Mouse (Mus musculus) embryonic facial prominence, embryonic 13.5 days (tissue): Measurements from ENCODE around the gene Them5. TPM values are rescaled to one million over a fixed set of nuclear protein-coding genes. Genes with fewer than 3 reads are reported as not detected.

Experiments
- ATAC-seq: fragments of 200-750 bp; cut with Nextera tagmentation; 2 replicates; pipeline ENCODE4 v1.8.0; 2017; ENCODE audit warnings: low read depth; ENCODE audit not compliant: insufficient number of reproducible peaks, insufficient read depth, low FRiP score, low TSS enrichment
- H3K27ac ChIP-seq: fragments of 300-500 bp; sonication (generic); 2 replicates; pipeline ENCODE4 v1.5.1; 2015; ENCODE audit warnings: moderate library complexity, mild to moderate bottlenecking, inconsistent platforms
- H3K27me3 ChIP-seq: fragments of 300-500 bp; sonication (generic); 2 replicates; pipeline ENCODE4 v1.6.1; 2015; ENCODE audit warnings: mild to moderate bottlenecking, inconsistent platforms
- H3K36me3 ChIP-seq: fragments of 300-500 bp; sonication (generic); 2 replicates; pipeline ENCODE4 v1.6.1; 2015; ENCODE audit warnings: mild to moderate bottlenecking, inconsistent platforms
- H3K4me1 ChIP-seq: fragments of 300-500 bp; sonication (generic); 2 replicates; pipeline ENCODE4 v1.6.1; 2015; ENCODE audit warnings: inconsistent platforms
- H3K4me2 ChIP-seq: fragments of 300-500 bp; sonication (generic); 2 replicates; pipeline ENCODE4 v1.6.1; 2015; ENCODE audit warnings: moderate library complexity, mild to moderate bottlenecking, inconsistent platforms
- H3K4me3 ChIP-seq: fragments of 300-500 bp; sonication (generic); 2 replicates; pipeline ENCODE4 v1.5.1; 2015; ENCODE audit warnings: mild to moderate bottlenecking, inconsistent platforms
- H3K9ac ChIP-seq: fragments of 300-500 bp; sonication (generic); 2 replicates; pipeline ENCODE4 v1.6.1; 2015; ENCODE audit warnings: mild to moderate bottlenecking, inconsistent platforms
- H3K9me3 ChIP-seq: fragments of 300-500 bp; sonication (generic); 2 replicates; pipeline ENCODE4 v1.6.1; 2016; ENCODE audit warnings: inconsistent platforms
- WGBS: fragments of 180-500 bp; shearing (Covaris S2); methylation state at CpG from one replicate; pipeline ENCODE4 v1.1.7; 2015; ENCODE audit warnings: mixed read lengths; 5-methylcytosine and 5-hydroxymethylcytosine counted together
- polyA plus RNA-seq: library from polyadenylated mRNA; unstranded; fragments of >200 nt; fragmentation: Nextera tagmentation; extraction: Ambion mirVana; gene quantifications from 2 replicates; pipeline ENCODE4 v1.2.1, GENCODE M21; 2015

The Them5 gene
- polyA plus RNA-seq, 1 experiment from 2014 or later: 9.2 TPM

- Histone ChIP-seq H3K4me3 (no peak overlapping the region), H3K4me1 (0 out of 2 replicates have a peak, but pooled peaks cover 5% of the 10 kb centered on the region), H3K4me2 (no peak overlapping the region), H3K36me3 (no peaks in the 10 kb centered on the region), H3K27ac (no peak overlapping the region), H3K27me3 (no peaks in the 10 kb centered on the region), H3K9me3 (no peaks in the 10 kb centered on the region), H3K9ac (no peak overlapping the region)
- ATAC-seq: no peak
- WGBS: 67% methylated on average over 3 of the region's 3 CpGs
Measured at GRCm38 (mm10) chr3:94344897-94345296, 3.0 kb downstream of the Them5 start.

DNA sequence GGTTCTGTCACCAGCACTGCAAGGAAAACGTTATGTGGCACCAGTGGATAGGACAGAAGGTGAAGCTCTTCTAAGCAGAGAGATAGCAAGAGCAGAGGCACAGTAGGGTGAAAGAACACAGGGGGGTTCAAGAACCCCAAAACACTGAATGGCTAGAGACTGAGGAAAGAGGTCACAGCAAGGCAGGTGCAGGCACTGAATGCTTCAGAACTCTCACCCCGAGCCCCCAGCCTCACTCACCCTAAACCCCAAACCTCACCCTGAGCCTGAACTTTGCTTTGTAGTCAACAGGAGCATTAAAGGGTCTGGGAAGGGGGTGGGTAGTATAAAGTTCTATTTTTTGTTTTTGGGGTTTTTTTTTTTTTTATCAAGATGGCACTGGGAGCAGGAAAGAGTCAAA lies 6.2 kb downstream of the Them5 start:
- WGBS: 78% methylated on average over 2 of the region's 2 CpGs
- no peaks in the 10 kb centered on the region for H3K9me3 ChIP-seq
- no peak overlapping the region for H3K4me3 ChIP-seq
- no peaks in the 10 kb centered on the region for H3K27me3 ChIP-seq
- no peaks in the 10 kb centered on the region for H3K4me1 ChIP-seq
- H3K9ac ChIP-seq: no peak overlapping the region
- H3K36me3 ChIP-seq: no peaks in the 10 kb centered on the region
- H3K4me2 ChIP-seq: no peak overlapping the region
- ATAC-seq: no peak
- no peak overlapping the region for H3K27ac ChIP-seq

DNA sequence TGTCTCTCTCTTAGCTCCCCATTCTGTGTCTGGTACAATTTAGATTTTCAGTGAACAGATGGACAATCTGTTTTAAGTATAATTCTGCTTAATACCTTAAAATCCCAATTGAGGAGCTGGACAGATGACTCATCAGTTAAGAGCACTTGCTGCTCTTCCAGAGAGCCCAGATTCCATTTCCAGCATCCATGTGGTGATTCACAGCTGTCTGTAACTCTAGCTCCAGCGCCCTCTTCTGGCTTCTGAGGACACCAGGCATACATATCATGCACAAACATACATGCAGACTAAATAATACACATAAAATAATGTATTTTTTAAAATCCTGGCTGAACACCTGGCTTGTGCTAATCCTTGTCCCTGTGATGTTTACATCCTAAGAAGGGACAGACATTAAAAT lies 18.9 kb downstream of the Them5 start:
- ATAC-seq: no peak
- Histone ChIP-seq H3K9me3 (no peaks in the 10 kb centered on the region), H3K27ac (no peak overlapping the region), H3K9ac (no peak overlapping the region), H3K4me3 (no peak overlapping the region), H3K4me2 (no peak overlapping the region), H3K4me1 (peaks cover 7% of the 10 kb centered on the region; the same call in 1 of the 2 replicates), H3K36me3 (no peaks in the 10 kb centered on the region), H3K27me3 (peaks cover 43% of the 10 kb centered on the region)
- WGBS: 6% methylated on average over 1 of the region's 1 CpGs

GRCm38 (mm10) chr3:94362138-94362537 lies 20.2 kb downstream of the Them5 start, which contains the start of gene C2cd4d:
Gene C2cd4d, plus strand, starts transcription at chr3:94362438.
- Histone ChIP-seq H3K27ac (peak within 1 kb of the TSS; percentile 16; the same call in 1 of the 2 replicates), H3K4me2 (peak within 1 kb of the TSS; percentile 91), H3K4me1 (peaks cover 7% of the 10 kb centered on the region; the same call in 1 of the 2 replicates), H3K36me3 (no peaks in the 10 kb centered on the region), H3K9me3 (no peaks in the 10 kb centered on the region), H3K27me3 (peaks cover 50% of the 10 kb centered on the region), H3K9ac (peak within 1 kb of the TSS; percentile 89), H3K4me3 (peak within 1 kb of the TSS; percentile 61)
- WGBS: 28% methylated on average over 7 of the region's 7 CpGs
- ATAC-seq: no peak

DNA sequence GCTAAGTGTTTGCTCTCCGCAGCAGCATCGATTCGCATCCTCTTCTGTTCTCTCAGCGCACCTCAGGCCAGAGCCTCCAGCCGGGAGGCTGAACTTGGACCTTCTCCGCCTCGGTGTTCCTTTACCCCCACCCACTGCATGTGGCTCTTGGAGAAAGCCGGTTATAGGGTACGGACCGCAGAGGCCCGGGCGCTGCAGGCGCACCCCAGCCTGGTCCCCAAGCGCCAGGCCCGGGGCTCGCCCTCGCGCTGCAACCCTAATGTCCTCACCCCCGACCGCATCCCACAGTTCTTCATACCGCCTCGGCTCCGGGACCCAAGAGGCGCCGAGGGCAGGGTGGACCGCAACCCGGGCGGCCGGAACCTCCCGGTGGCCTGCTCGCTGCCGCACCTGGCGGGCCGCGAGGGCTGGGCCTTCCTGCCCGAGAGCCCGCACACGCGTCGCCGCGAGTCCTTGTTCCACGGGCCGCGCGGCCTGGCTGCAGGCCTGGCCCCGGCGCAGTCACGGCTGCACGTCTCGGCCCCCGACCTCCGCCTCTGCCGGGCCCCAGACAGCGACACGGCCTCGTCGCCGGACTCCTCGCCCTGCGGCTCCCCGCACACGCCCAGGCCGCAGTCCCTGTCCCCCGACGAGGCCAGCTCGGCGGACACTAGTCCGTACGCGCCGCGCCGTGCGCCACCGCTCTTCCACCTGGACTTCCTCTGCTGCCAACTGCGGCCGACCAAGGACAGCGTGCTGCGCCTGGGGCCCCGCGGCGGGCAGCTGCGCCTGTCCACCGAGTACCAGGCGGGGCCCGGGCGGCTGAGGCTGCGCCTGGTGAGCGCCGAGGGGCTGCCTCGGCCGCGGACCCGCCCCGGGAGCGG lies 21.6 kb downstream of the Them5 start:
- H3K9me3 ChIP-seq: no peaks in the 10 kb centered on the region
- 6% methylated on average over 97 of the region's 97 CpGs for WGBS
- peak overlapping the region; percentile 61 for H3K4me3 ChIP-seq
- H3K9ac ChIP-seq: peak overlapping the region; percentile 89
- peak; percentile 52 for ATAC-seq
- no peaks in the 10 kb centered on the region for H3K36me3 ChIP-seq
- peaks cover 7% of the 10 kb centered on the region; the same call in 1 of the 2 replicates for H3K4me1 ChIP-seq
- no peak overlapping the region for H3K27ac ChIP-seq
- peaks cover 50% of the 10 kb centered on the region for H3K27me3 ChIP-seq
- H3K4me2 ChIP-seq: peak overlapping the region; percentile 91

DNA sequence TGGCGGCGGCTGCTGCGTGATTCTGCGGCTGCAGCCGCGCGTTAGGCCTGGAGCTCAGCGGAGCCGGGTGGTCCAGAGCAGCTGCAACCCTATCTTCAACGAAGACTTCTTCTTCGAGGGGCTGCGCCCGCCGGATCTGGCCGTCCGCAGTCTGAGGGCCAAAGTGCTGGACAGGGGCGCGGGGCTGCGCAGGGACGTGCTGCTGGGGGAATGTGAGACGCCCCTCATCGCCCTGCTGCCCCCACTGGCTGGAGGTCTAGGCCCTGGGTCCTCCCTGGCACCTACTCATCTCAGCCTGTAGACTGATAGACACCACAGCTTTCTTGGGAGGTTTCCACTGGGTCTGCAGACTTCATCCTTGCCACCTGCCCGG lies 22.2 kb downstream of the Them5 start:
- WGBS: 4% methylated on average over 23 of the region's 23 CpGs
- Histone ChIP-seq H3K27ac (no peak overlapping the region), H3K4me1 (peaks cover 7% of the 10 kb centered on the region; the same call in 1 of the 2 replicates), H3K36me3 (no peaks in the 10 kb centered on the region), H3K4me2 (peak overlapping the region; percentile 91), H3K27me3 (peaks cover 50% of the 10 kb centered on the region), H3K4me3 (peak overlapping the region; percentile 61), H3K9ac (peak overlapping the region; percentile 89), H3K9me3 (no peaks in the 10 kb centered on the region)
- ATAC-seq: no peak

GRCm38 (mm10) chr3:94366761-94367160 lies 24.9 kb downstream of the Them5 start:
- Histone ChIP-seq H3K27me3 (peaks cover 48% of the 10 kb centered on the region), H3K4me1 (peaks cover 11% of the 10 kb centered on the region), H3K36me3 (no peaks in the 10 kb centered on the region), H3K9me3 (no peaks in the 10 kb centered on the region), H3K27ac (no peak overlapping the region), H3K4me2 (no peak overlapping the region), H3K9ac (no peak overlapping the region), H3K4me3 (no peak overlapping the region)
- no peak for ATAC-seq
- WGBS: 18% methylated on average over 3 of the region's 3 CpGs

- Histone ChIP-seq H3K27ac (no peak overlapping the region), H3K4me2 (no peak overlapping the region), H3K36me3 (no peaks in the 10 kb centered on the region), H3K27me3 (peaks cover 40% of the 10 kb centered on the region), H3K9me3 (no peaks in the 10 kb centered on the region), H3K4me3 (no peak overlapping the region), H3K9ac (no peak overlapping the region), H3K4me1 (peaks cover 18% of the 10 kb centered on the region)
- 77% methylated on average over 6 of the region's 6 CpGs for WGBS
- ATAC-seq: no peak
Measured at GRCm38 (mm10) chr3:94367511-94367910, 25.6 kb downstream of the Them5 start.

DNA sequence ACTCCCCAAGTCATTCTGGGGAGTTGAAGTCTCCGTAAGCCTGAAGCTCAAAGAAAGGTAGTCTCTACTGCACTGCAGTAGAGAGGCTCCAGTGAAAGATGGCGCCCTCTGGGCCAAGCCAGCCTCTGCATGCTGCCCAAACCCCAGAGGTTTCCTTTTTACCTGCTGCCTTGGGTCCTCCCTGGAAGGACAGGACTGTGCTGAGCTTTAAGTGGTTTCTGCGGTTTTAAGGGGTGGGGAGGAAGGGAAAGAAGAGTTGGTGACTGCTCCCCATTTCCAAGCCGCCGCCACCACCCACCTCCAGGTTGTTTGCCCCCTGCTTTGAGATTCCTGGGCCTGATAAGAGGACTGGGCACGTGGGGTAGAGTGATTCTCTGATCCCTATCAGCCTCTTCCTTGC lies 26.7 kb downstream of the Them5 start:
- H3K9ac ChIP-seq: no peak overlapping the region
- no peak overlapping the region for H3K4me2 ChIP-seq
- peaks cover 37% of the 10 kb centered on the region for H3K27me3 ChIP-seq
- WGBS: 57% methylated on average over 6 of the region's 6 CpGs
- no peak for ATAC-seq
- peaks cover 29% of the 10 kb centered on the region for H3K4me1 ChIP-seq
- H3K36me3 ChIP-seq: no peaks in the 10 kb centered on the region
- no peaks in the 10 kb centered on the region for H3K9me3 ChIP-seq
- H3K27ac ChIP-seq: no peak overlapping the region
- H3K4me3 ChIP-seq: no peak overlapping the region

DNA sequence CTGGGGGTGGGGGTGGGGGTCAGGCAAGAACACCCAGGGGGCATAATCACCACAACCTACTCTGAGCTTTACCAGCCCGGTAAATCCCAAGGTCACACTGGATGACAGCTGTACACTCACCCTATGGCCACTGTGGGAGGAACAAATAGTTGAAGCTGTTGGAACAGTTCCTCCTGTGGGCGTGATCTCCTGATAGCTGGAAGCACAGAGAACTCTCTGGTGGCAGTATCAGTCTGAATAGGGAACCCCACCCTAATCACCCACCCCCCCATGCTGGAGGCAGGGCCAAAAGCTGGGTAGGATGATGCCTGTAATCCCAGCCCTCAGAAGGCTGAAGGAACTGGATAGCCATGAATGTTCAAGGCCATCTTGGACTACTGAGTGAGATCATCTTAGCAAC lies 27.8 kb downstream of the Them5 start:
- H3K27ac ChIP-seq: no peak overlapping the region
- H3K4me2 ChIP-seq: no peak overlapping the region
- no peak overlapping the region for H3K9ac ChIP-seq
- ATAC-seq: no peak
- peaks cover 27% of the 10 kb centered on the region for H3K4me1 ChIP-seq
- H3K9me3 ChIP-seq: no peaks in the 10 kb centered on the region
- 66% methylated on average over 2 of the region's 2 CpGs for WGBS
- no peaks in the 10 kb centered on the region for H3K36me3 ChIP-seq
- peaks cover 35% of the 10 kb centered on the region for H3K27me3 ChIP-seq
- no peak overlapping the region for H3K4me3 ChIP-seq

- H3K9ac ChIP-seq: peak overlapping the region; percentile 49
- ATAC-seq: peak; percentile 56; the same call in 1 of the 2 replicates
- H3K4me1 ChIP-seq: peaks cover 27% of the 10 kb centered on the region
- no peaks in the 10 kb centered on the region for H3K36me3 ChIP-seq
- peak overlapping the region; percentile 53 for H3K4me2 ChIP-seq
- H3K27me3 ChIP-seq: peaks cover 26% of the 10 kb centered on the region
- H3K27ac ChIP-seq: no peak overlapping the region
- H3K9me3 ChIP-seq: no peaks in the 10 kb centered on the region
- H3K4me3 ChIP-seq: peak overlapping the region; percentile 20; the same call in 1 of the 2 replicates
- WGBS: 3% methylated on average over 11 of the region's 11 CpGs
Measured at GRCm38 (mm10) chr3:94371637-94372036, 29.7 kb downstream of the Them5 start.

DNA sequence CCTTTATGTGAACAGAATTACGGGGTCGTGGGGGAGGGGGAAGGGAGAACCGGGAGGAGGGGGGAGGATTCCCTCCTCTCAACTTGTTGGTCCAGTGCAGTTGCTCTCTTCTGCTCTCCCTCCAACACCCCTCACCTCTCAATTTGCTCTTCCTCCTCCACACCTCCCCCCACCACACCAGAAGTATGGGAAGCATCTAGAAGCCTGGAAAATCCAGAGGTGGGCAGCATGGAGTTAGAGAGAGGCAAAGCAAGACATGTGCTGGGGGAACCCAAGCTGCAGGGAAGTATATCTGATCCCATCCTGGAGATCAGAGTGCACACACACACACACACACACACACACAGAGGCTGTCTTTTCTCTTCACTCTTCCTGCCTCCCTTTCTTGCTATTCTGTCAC lies 30.1 kb downstream of the Them5 start:
- peak; percentile 7; the same call in 1 of the 2 replicates for ATAC-seq
- Histone ChIP-seq H3K4me3 (peak overlapping the region; percentile 20; the same call in 1 of the 2 replicates), H3K36me3 (no peaks in the 10 kb centered on the region), H3K27ac (no peak overlapping the region), H3K9ac (peak overlapping the region; percentile 49), H3K4me2 (peak overlapping the region; percentile 53), H3K4me1 (peaks cover 31% of the 10 kb centered on the region), H3K27me3 (peaks cover 26% of the 10 kb centered on the region), H3K9me3 (no peaks in the 10 kb centered on the region)
- WGBS: 0% methylated on average over 3 of the region's 3 CpGs
